Mouse (Mus musculus) layer of hippocampus, adult 9-10 months (tissue): ENCODE results near the gene Txndc5.
A peak's percentile ranks its signal among the peaks of the same experiment; 100 is the strongest.

ENCODE experiments used
- DNase-seq: peaks from one replicate; pipeline ENCODE4 v3.0.0; 2022; ENCODE audit warnings: low spot score

The Txndc5 gene

GRCm38 (mm10) chr13:38528687-38529294, at the start of gene Txndc5:
Gene Txndc5 (minus strand): TSS chr13:38528824.
- DNase-seq = no peak

- DNase-seq = peak; percentile 60
Observed at GRCm38 (mm10) chr13:38574668-38575067, 46.0 kb upstream of the Txndc5 start.

GRCm38 (mm10) chr13:38573281-38573680, 44.7 kb upstream of the Txndc5 start:
- DNase-seq = no peak

- no peak for DNase-seq
Observed at GRCm38 (mm10) chr13:38565245-38565644, 36.6 kb upstream of the Txndc5 start.

GRCm38 (mm10) chr13:38554611-38555010, 26.0 kb upstream of the Txndc5 start:
- no peak for DNase-seq

- DNase-seq = no peak
Observed at GRCm38 (mm10) chr13:38554210-38554609, 25.6 kb upstream of the Txndc5 start.

- no peak for DNase-seq
Observed at GRCm38 (mm10) chr13:38548681-38549080, 20.1 kb upstream of the Txndc5 start.

GRCm38 (mm10) chr13:38547717-38548116, 19.1 kb upstream of the Txndc5 start:
- DNase-seq = no peak

- no peak for DNase-seq
Observed at GRCm38 (mm10) chr13:38546754-38547153, 18.1 kb upstream of the Txndc5 start.

GRCm38 (mm10) chr13:38545460-38545859, 16.8 kb upstream of the Txndc5 start:
- no peak for DNase-seq

GRCm38 (mm10) chr13:38544769-38545445, 16.3 kb upstream of the Txndc5 start:
- DNase-seq = no peak

- DNase-seq = no peak
Observed at GRCm38 (mm10) chr13:38543455-38544125, 15.0 kb upstream of the Txndc5 start.

- no peak for DNase-seq
Observed at GRCm38 (mm10) chr13:38539192-38539900, 10.7 kb upstream of the Txndc5 start.

- no peak for DNase-seq
Observed at GRCm38 (mm10) chr13:38537521-38537920, 8.9 kb upstream of the Txndc5 start.

GRCm38 (mm10) chr13:38534731-38535130, 6.1 kb upstream of the Txndc5 start:
- no peak for DNase-seq

GRCm38 (mm10) chr13:38534016-38534415, 5.4 kb upstream of the Txndc5 start:
- DNase-seq = no peak

- no peak for DNase-seq
Observed at GRCm38 (mm10) chr13:38533461-38533860, 4.8 kb upstream of the Txndc5 start.

- DNase-seq = no peak
Observed at GRCm38 (mm10) chr13:38531498-38531897, 2.9 kb upstream of the Txndc5 start.

- DNase-seq = no peak
Observed at GRCm38 (mm10) chr13:38529576-38529975, 952 bp upstream of the Txndc5 start.

- DNase-seq = peak; percentile 48
Observed at GRCm38 (mm10) chr13:38527797-38528650, 600 bp downstream of the Txndc5 start.

GRCm38 (mm10) chr13:38527041-38527796, 1.4 kb downstream of the Txndc5 start:
- no peak for DNase-seq
